Mouse (Mus musculus): Measurements from ENCODE around the gene Olfr221.
A peak's percentile ranks its signal among the peaks of the same experiment; 100 is the strongest.

The Olfr221 gene

GRCm38 (mm10) chr14:52019051-52019589 is 23.1 kb downstream of the Olfr221 start:
- no peak for DNase-seq

GRCm38 (mm10) chr14:52018248-52019050 is 23.8 kb downstream of the Olfr221 start:
- DNase-seq = no peak

- no peak for DNase-seq
Observed at GRCm38 (mm10) chr14:52017662-52018061, 24.6 kb downstream of the Olfr221 start.

- no peak for DNase-seq
Observed at GRCm38 (mm10) chr14:52016625-52017405, 25.4 kb downstream of the Olfr221 start.

GRCm38 (mm10) chr14:52015445-52016100 is 26.7 kb downstream of the Olfr221 start, which contains the start of gene Tmem253:
Gene Tmem253, plus strand, starts transcription at chr14:52015658.
- DNase-seq = no peak

GRCm38 (mm10) chr14:52014761-52015311 is 27.4 kb downstream of the Olfr221 start:
- DNase-seq = peak; percentile 80

GRCm38 (mm10) chr14:52014271-52014760 is 27.9 kb downstream of the Olfr221 start:
- no peak for DNase-seq

- DNase-seq = peak; percentile 57
Observed at GRCm38 (mm10) chr14:52013771-52014219, 28.5 kb downstream of the Olfr221 start.

- no peak for DNase-seq
Observed at GRCm38 (mm10) chr14:52013021-52013610, 29.1 kb downstream of the Olfr221 start.

- no peak for DNase-seq
Observed at GRCm38 (mm10) chr14:52012553-52012952, 29.7 kb downstream of the Olfr221 start.

- no peak for DNase-seq
Observed at GRCm38 (mm10) chr14:52012085-52012484, 30.2 kb downstream of the Olfr221 start.

- no peak for DNase-seq
Observed at GRCm38 (mm10) chr14:52011683-52012082, 30.6 kb downstream of the Olfr221 start.

GRCm38 (mm10) chr14:52010446-52011111 is 31.7 kb downstream of the Olfr221 start:
- DNase-seq = peak; percentile 41

- no peak for DNase-seq
Observed at GRCm38 (mm10) chr14:52009841-52010240, 32.4 kb downstream of the Olfr221 start.

GRCm38 (mm10) chr14:52009361-52009760 is 32.9 kb downstream of the Olfr221 start:
- DNase-seq = no peak

- DNase-seq = peak; percentile 93
Observed at GRCm38 (mm10) chr14:52008321-52009203, 33.7 kb downstream of the Olfr221 start.

GRCm38 (mm10) chr14:52006771-52007170 is 35.5 kb downstream of the Olfr221 start:
- no peak for DNase-seq

- peak; percentile 32 for DNase-seq
Observed at GRCm38 (mm10) chr14:52006241-52006640, 36.0 kb downstream of the Olfr221 start.

- no peak for DNase-seq
Observed at GRCm38 (mm10) chr14:52005616-52006015, 36.6 kb downstream of the Olfr221 start.

GRCm38 (mm10) chr14:52005141-52005540 is 37.1 kb downstream of the Olfr221 start:
- DNase-seq = no peak

All from lung, postnatal 10 days (tissue).